Mouse (Mus musculus) erythroblast, adult 5-6 weeks (primary cell): ENCODE data around the gene Acadl. TPM values are rescaled to one million over a fixed set of nuclear protein-coding genes. Genes with fewer than 3 reads are reported as not detected.

Experiments
- ATAC-seq: replicated peaks from 2 replicates; pipeline ENCODE4 v1.8.0; 2016; ENCODE audit warnings: moderate number of reproducible peaks, mild to moderate bottlenecking, moderate TSS enrichment, inconsistent platforms; ENCODE audit not compliant: poor library complexity, low FRiP score, severe bottlenecking
- total RNA-seq, 2 experiments: library from RNA; stranded (forward) in 1 of 2; stranded (reverse) in 1 of 2; fragments of 150-400 nt in 1 of 2; fragments of 200-764, 138-1000 nt in 1 of 2; gene quantifications; 2 replicates each; pipeline versions ENCODE4 v1.2.3 to v1.2.4; 2015 to 2017; ENCODE audit warnings: low replicate concordance in 2 of 2

The Acadl gene
- total RNA-seq, 2 experiments from 2014 or later = 25.0 to 43.2 TPM

DNA sequence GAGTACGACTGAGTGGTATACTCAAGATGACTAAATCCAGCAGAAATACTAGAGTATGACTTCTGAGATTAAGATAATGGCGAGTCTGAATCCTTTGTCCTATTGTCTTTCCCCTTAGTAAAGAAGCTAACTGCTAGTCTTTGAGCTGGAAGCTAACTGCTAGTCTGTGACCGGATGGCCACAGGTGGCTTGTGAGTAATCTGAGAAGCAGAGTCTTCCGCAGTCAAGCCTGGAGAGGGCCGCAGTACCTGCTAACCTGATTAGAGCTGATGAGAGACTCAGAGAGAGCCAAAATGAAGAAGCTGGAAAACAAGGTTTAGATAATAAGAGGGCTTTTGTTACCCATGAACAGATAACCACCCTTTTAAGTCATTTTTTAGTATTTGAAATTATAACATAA lies 58.4 kb downstream of the Acadl start:
- no peak for ATAC-seq

DNA sequence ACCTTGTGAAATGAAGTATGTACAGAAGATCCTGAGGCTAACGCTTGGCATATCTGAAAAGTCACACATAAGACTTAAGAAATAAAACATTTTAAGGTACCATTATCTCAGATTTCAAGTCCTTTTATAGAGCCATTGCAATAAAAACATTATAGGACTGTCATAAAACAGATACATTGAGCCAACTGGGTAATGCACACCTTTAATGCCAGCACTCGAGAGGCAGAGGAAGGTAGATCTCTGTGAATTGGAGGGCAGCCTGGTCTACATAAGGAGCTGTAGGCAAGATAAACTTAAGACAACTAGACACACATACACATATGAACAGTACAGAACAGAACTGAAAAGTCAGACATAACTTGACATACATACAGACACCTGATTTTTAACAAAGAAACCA lies 65.1 kb downstream of the Acadl start:
- ATAC-seq = no peak

DNA sequence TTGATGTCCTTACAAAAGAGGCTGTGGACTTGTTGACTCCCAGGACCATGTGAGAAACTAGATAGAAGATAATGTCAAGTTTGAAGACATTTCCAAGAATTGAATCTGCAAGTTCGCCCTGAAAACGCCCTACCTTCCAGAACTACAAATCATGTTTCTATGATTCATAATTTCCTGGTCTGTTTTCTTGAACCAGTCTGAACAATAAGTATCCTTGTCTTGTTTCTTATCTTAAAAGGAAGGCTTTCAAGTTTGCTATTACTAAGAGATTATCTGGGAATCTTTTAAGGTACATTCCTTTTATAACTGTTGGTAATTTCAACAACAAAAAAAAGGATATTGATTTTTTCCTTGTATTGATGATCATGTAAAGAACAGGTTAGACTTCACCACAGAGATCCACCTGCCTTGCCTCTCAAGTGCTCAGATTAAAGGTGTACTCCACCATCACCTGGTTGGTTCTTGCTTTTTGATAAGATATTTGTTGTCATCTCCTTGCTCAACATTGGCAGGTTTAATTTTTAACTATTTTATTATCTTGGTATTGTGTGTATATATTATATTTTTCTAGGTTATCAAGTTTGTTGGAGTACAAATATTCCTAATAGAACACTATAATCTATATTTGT lies 70.1 kb downstream of the Acadl start:
- no peak for ATAC-seq

DNA sequence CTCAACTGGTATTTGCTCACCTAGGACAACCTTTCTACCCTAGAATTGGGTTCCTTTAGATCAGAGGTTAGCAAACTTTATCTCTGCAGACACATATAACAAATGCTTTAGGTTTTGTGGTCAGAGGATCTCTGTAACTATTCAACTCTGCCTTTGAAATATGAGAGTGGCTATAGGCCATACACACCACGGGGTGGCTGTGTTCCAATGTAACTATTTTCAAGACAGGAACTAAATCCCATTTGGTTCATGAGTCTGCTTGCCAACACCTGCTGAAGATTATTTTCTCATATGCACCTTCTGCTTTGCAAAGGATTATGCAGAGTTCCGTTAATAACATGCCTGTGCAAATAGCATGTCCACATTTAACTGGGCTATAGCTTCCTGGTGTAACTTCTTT lies 80.8 kb downstream of the Acadl start:
- ATAC-seq = no peak

DNA sequence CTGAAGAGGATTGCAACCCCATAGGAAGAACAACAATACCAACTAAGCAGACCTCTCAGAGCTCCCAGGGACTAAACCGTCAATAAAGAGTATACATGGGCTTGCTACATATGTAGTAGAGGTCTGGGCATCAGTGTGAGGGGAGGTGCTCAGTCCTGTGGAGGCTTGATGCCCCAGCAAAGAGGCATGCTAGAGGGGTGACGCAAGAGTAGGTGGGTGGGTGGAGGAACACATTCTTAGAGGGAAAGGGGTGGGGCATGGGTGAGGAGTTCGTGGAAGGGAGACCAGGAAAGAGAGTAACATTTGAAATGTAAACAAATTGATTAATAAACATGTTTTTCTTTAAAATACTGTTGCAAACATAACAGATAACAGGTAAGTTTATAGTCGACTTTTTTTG lies 82.0 kb downstream of the Acadl start:
- ATAC-seq = no peak

Other genes starting within 250 kb of the Acadl start
- gene Rpe, start 162.4 kb downstream of the Acadl start, total RNA-seq (2015; ENCODE audit: low replicate concordance) = 20.1 and 24.2 TPM in 2 replicates
- gene Rpe, start 162.4 kb downstream of the Acadl start, total RNA-seq (2017; ENCODE audit: low replicate concordance) = 21.6 and 30.9 TPM in 2 replicates
- 13.0 and 14.6 TPM in 2 replicates for gene Kansl1l, start 45.7 kb downstream of the Acadl start, total RNA-seq (2015; ENCODE audit: low replicate concordance)
- gene Kansl1l, start 45.7 kb downstream of the Acadl start, total RNA-seq (2017; ENCODE audit: low replicate concordance) = 3.6 and 6.0 TPM in 2 replicates
- not detected in 2 replicates for gene Myl1, start 82.1 kb upstream of the Acadl start, total RNA-seq (2015; ENCODE audit: low replicate concordance)
- gene Myl1, start 82.1 kb upstream of the Acadl start, total RNA-seq (2017; ENCODE audit: low replicate concordance) = not detected in 2 replicates
- 1.3 and 2.3 TPM in 2 replicates for gene Lancl1, start 175.6 kb upstream of the Acadl start, total RNA-seq (2015; ENCODE audit: low replicate concordance)
- gene Lancl1, start 175.6 kb upstream of the Acadl start, total RNA-seq (2017; ENCODE audit: low replicate concordance) = 4.5 and 19.9 TPM in 2 replicates